Mouse (Mus musculus) adrenal gland, postnatal 4 days (tissue): Measurements from ENCODE around the gene Tmem63a. TPM values are rescaled to one million over a fixed set of nuclear protein-coding genes. Genes with fewer than 3 reads are reported as not detected.
"Not testable (repeated sequence)": the region's sequence is repeated elsewhere in the genome, so short reads cannot be mapped to it uniquely, and the experiment has no call there.

Source experiments
- DNase-seq, 2 experiments: peaks; one replicate each; pipeline ENCODE4 v3.0.0; 2021 to 2022; ENCODE audit warnings: low spot score in 2 of 2, mixed read lengths in 2 of 2
- long read RNA-seq, 2 experiments: library from polyadenylated mRNA; stranded (forward); transcript quantifications; one replicate each; pipeline ENCODE4 v2.0.0; 2021
- total RNA-seq, 2 experiments: library from RNA; stranded (reverse); gene quantifications; 2 replicates each; pipeline ENCODE4 v1.2.3; 2021

Tmem63a gene
- 10 to 100 TPM; 32.2 to 33.0 TPM for total RNA-seq
- long read RNA-seq, experiment 1, transcript Tmem63a-201 (23 exons, 3,306 nt): major isoform, 10 of 22 reads
- long read RNA-seq, experiment 1, partial matches to known transcripts: 5 of 22 reads
- long read RNA-seq, experiment 1, other reads (novel, unspliced or antisense): 7 of 22 reads
- long read RNA-seq, experiment 2, transcript Tmem63a-201 (23 exons, 3,306 nt): major isoform, 5 of 21 reads
- long read RNA-seq, experiment 2, partial matches to known transcripts: 7 of 21 reads
- long read RNA-seq, experiment 2, other reads (novel, unspliced or antisense): 9 of 21 reads

- peak; percentile 47 to 64 for DNase-seq
Observed at GRCm38 (mm10) chr1:180942166-180943031, at the start of gene Tmem63a. Gene Tmem63a (plus strand): TSS chr1:180942344.

GRCm38 (mm10) chr1:180892808-180893207, 49.3 kb upstream of the Tmem63a start, which contains the start of gene Lefty2:
Gene Lefty2 (plus strand): TSS chr1:180893108.
- DNase-seq: no peak

GRCm38 (mm10) chr1:180894088-180894987, 47.8 kb upstream of the Tmem63a start:
- not testable (repeated sequence) for DNase-seq

GRCm38 (mm10) chr1:180901107-180901506, 41.0 kb upstream of the Tmem63a start:
- no peak for DNase-seq

- DNase-seq: no peak
Observed at GRCm38 (mm10) chr1:180902915-180903314, 39.2 kb upstream of the Tmem63a start.

GRCm38 (mm10) chr1:180903666-180904038, 38.5 kb upstream of the Tmem63a start:
- no peak for DNase-seq

- DNase-seq: peak; percentile 84 to 87
Observed at GRCm38 (mm10) chr1:180904039-180904814, 37.9 kb upstream of the Tmem63a start, which contains the start of gene Pycr2. Gene Pycr2 (plus strand): TSS chr1:180904293.

- DNase-seq: no peak
Observed at GRCm38 (mm10) chr1:180904815-180905080, 37.4 kb upstream of the Tmem63a start.

- no peak for DNase-seq
Observed at GRCm38 (mm10) chr1:180905307-180905706, 36.8 kb upstream of the Tmem63a start.

GRCm38 (mm10) chr1:180905876-180906275, 36.3 kb upstream of the Tmem63a start:
- no peak for DNase-seq

GRCm38 (mm10) chr1:180906461-180907147, 35.5 kb upstream of the Tmem63a start:
- no peak for DNase-seq

- DNase-seq: no peak
Observed at GRCm38 (mm10) chr1:180911138-180911537, 31.0 kb upstream of the Tmem63a start.

GRCm38 (mm10) chr1:180911653-180912287, 30.4 kb upstream of the Tmem63a start:
- DNase-seq: no peak

GRCm38 (mm10) chr1:180912792-180913191, 29.4 kb upstream of the Tmem63a start:
- no peak for DNase-seq

- no peak for DNase-seq
Observed at GRCm38 (mm10) chr1:180913797-180914196, 28.3 kb upstream of the Tmem63a start.

- no peak for DNase-seq
Observed at GRCm38 (mm10) chr1:180916425-180916824, 25.7 kb upstream of the Tmem63a start.

- no peak for DNase-seq
Observed at GRCm38 (mm10) chr1:180917053-180917452, 25.1 kb upstream of the Tmem63a start.

- DNase-seq: no peak
Observed at GRCm38 (mm10) chr1:180919686-180920085, 22.5 kb upstream of the Tmem63a start.

- DNase-seq: no peak
Observed at GRCm38 (mm10) chr1:180922273-180923048, 19.7 kb upstream of the Tmem63a start.
